Mouse (Mus musculus): ENCODE measurements around the gene Slco1a5. TPM values are rescaled to one million over a fixed set of nuclear protein-coding genes. Genes with fewer than 3 reads are reported as not detected.
"Not testable (repeated sequence)": the region's sequence is repeated elsewhere in the genome, so short reads cannot be mapped to it uniquely, and the experiment has no call there.

Gene Slco1a5
- polyA plus RNA-seq, 1 experiment: 0.24 TPM

- no peak for DNase-seq (ENCODE audit: extremely low spot score in 1 of 2, low spot score in 1 of 2)
Observed at GRCm38 (mm10) chr6:142305076-142305475, 17.7 kb downstream of the Slco1a5 start.

GRCm38 (mm10) chr6:142298098-142298497 lies 24.7 kb downstream of the Slco1a5 start, which contains the start of gene Iapp:
Gene Iapp, plus strand, starts transcription at chr6:142298423.
- DNase-seq (ENCODE audit: extremely low spot score in 1 of 2, low spot score in 1 of 2): no peak

- DNase-seq (ENCODE audit: extremely low spot score in 1 of 2, low spot score in 1 of 2): no peak
Observed at GRCm38 (mm10) chr6:142289413-142290118, 33.2 kb downstream of the Slco1a5 start.

- DNase-seq (ENCODE audit: extremely low spot score in 1 of 2, low spot score in 1 of 2): no peak
Observed at GRCm38 (mm10) chr6:142275721-142276442, 46.9 kb downstream of the Slco1a5 start.

- DNase-seq (ENCODE audit: extremely low spot score in 1 of 2, low spot score in 1 of 2): not testable (repeated sequence)
Observed at GRCm38 (mm10) chr6:142250738-142251307, 72.0 kb downstream of the Slco1a5 start.

GRCm38 (mm10) chr6:142245065-142245464 lies 77.7 kb downstream of the Slco1a5 start:
- DNase-seq (ENCODE audit: extremely low spot score in 1 of 2, low spot score in 1 of 2): no peak

- no peak for DNase-seq (ENCODE audit: extremely low spot score in 1 of 2, low spot score in 1 of 2)
Observed at GRCm38 (mm10) chr6:142239468-142239867, 83.3 kb downstream of the Slco1a5 start.

- peak; percentile 0 to 1 for DNase-seq (ENCODE audit: extremely low spot score in 1 of 2, low spot score in 1 of 2)
Observed at GRCm38 (mm10) chr6:142220138-142220537, 102.6 kb downstream of the Slco1a5 start.

- no peak for DNase-seq (ENCODE audit: extremely low spot score in 1 of 2, low spot score in 1 of 2)
Observed at GRCm38 (mm10) chr6:142211821-142212220, 111.0 kb downstream of the Slco1a5 start.

GRCm38 (mm10) chr6:142209749-142210148 lies 113.0 kb downstream of the Slco1a5 start:
- DNase-seq (ENCODE audit: extremely low spot score in 1 of 2, low spot score in 1 of 2): no peak

GRCm38 (mm10) chr6:142208421-142208820 lies 114.4 kb downstream of the Slco1a5 start, which contains the start of gene Slco1a6:
Gene Slco1a6, minus strand, starts transcription at chr6:142208521.
- no peak for DNase-seq (ENCODE audit: extremely low spot score in 1 of 2, low spot score in 1 of 2)

GRCm38 (mm10) chr6:142200524-142200923 lies 122.3 kb downstream of the Slco1a5 start:
- DNase-seq (ENCODE audit: extremely low spot score in 1 of 2, low spot score in 1 of 2): no peak

GRCm38 (mm10) chr6:142194245-142194644 lies 128.5 kb downstream of the Slco1a5 start:
- DNase-seq (ENCODE audit: extremely low spot score in 1 of 2, low spot score in 1 of 2): no peak

GRCm38 (mm10) chr6:142191962-142192361 lies 130.8 kb downstream of the Slco1a5 start:
- DNase-seq (ENCODE audit: extremely low spot score in 1 of 2, low spot score in 1 of 2): no peak

GRCm38 (mm10) chr6:142187426-142187825 lies 135.4 kb downstream of the Slco1a5 start:
- DNase-seq (ENCODE audit: extremely low spot score in 1 of 2, low spot score in 1 of 2): no peak

- no peak for DNase-seq (ENCODE audit: extremely low spot score in 1 of 2, low spot score in 1 of 2)
Observed at GRCm38 (mm10) chr6:142185868-142186415, 136.8 kb downstream of the Slco1a5 start.

Other genes starting within 250 kb of the Slco1a5 start
- 0.04 TPM in 1 of 2 replicates, not detected in the other for gene Slco1a6, start 114.5 kb downstream of the Slco1a5 start, polyA plus RNA-seq (2012; rRNA removed)
- gene Iapp, start 24.6 kb downstream of the Slco1a5 start, polyA plus RNA-seq (2012; rRNA removed): not detected in 2 replicates
- gene Pyroxd1, start 22.7 kb upstream of the Slco1a5 start, polyA plus RNA-seq (2012; rRNA removed): 11.0 and 12.4 TPM in 2 replicates
- 14.6 and 15.2 TPM in 2 replicates for gene Recql, start 64.1 kb upstream of the Slco1a5 start, polyA plus RNA-seq (2012; rRNA removed)
- gene Golt1b, start 64.2 kb upstream of the Slco1a5 start, polyA plus RNA-seq (2012; rRNA removed): 24.7 and 25.3 TPM in 2 replicates
- 9.3 and 10.8 TPM in 2 replicates for gene Spx, start 90.5 kb upstream of the Slco1a5 start, polyA plus RNA-seq (2012; rRNA removed)
- 0.06 and 0.08 TPM in 2 replicates for gene Gys2, start 150.1 kb upstream of the Slco1a5 start, polyA plus RNA-seq (2012; rRNA removed)
- gene Ldhb, start 185.0 kb upstream of the Slco1a5 start, polyA plus RNA-seq (2012; rRNA removed): 1,262 and 1,369 TPM in 2 replicates
- gene Kcnj8, start 248.6 kb upstream of the Slco1a5 start, polyA plus RNA-seq (2012; rRNA removed): 4.1 and 5.3 TPM in 2 replicates